Mouse (Mus musculus) left cerebral cortex, postnatal 4 days (tissue): ENCODE results near the gene Kif3c. TPM values are rescaled to one million over a fixed set of nuclear protein-coding genes. Genes with fewer than 3 reads are reported as not detected.
A peak's percentile ranks its signal among the peaks of the same experiment; 100 is the strongest.
"Not testable (repeated sequence)": the region's sequence is repeated elsewhere in the genome, so short reads cannot be mapped to it uniquely, and the experiment has no call there.

ENCODE experiments used
- DNase-seq: peaks from one replicate; pipeline ENCODE4 v3.0.0-alpha.2; 2022
- intact Hi-C: fragments of 180-260 bp; cut with DNase I; formaldehyde crosslinking; loops from one replicate; pipeline ENCODE4 v1.15.1; 2025
- total RNA-seq, 2 experiments: library from RNA; stranded (reverse); gene quantifications; 2 replicates each; pipeline ENCODE4 v1.2.3; 2021

Gene Kif3c
- total RNA-seq, 2 experiments from 2014 or later, result 204 to 210 TPM

DNA sequence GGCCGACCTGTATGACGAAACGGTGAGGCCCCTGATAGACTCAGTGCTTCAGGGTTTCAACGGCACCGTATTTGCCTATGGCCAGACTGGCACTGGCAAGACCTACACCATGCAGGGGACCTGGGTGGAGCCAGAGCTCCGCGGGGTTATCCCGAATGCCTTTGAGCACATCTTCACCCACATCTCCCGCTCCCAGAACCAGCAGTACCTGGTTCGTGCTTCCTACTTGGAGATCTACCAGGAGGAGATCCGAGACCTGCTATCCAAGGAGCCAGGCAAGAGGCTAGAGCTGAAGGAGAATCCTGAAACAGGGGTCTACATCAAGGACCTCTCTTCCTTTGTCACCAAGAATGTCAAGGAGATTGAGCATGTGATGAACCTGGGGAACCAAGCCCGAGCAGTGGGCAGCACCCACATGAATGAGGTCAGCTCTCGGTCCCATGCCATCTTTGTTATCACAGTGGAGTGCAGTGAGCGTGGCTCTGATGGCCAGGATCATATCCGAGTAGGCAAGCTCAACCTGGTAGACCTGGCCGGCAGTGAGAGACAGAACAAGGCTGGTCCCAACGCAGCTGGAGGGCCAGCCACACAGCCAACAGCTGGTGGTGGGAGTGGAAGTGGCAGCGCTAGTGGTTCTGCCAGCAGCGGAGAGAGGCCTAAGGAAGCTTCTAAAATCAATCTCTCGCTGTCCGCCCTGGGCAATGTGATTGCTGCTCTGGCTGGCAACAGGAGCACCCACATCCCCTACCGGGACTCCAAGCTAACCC lies 1.4 kb downstream of the Kif3c start:
- intact Hi-C loops, result no loop called here
- DNase-seq, result no peak

- intact Hi-C loops, result no loop called here
- no peak for DNase-seq
These were observed 2.0 kb downstream of the Kif3c start for GRCm38 (mm10) chr12:3366957-3367260.

GRCm38 (mm10) chr12:3368771-3369170 lies 3.8 kb downstream of the Kif3c start:
- intact Hi-C loops, result no loop called here
- DNase-seq, result no peak

DNA sequence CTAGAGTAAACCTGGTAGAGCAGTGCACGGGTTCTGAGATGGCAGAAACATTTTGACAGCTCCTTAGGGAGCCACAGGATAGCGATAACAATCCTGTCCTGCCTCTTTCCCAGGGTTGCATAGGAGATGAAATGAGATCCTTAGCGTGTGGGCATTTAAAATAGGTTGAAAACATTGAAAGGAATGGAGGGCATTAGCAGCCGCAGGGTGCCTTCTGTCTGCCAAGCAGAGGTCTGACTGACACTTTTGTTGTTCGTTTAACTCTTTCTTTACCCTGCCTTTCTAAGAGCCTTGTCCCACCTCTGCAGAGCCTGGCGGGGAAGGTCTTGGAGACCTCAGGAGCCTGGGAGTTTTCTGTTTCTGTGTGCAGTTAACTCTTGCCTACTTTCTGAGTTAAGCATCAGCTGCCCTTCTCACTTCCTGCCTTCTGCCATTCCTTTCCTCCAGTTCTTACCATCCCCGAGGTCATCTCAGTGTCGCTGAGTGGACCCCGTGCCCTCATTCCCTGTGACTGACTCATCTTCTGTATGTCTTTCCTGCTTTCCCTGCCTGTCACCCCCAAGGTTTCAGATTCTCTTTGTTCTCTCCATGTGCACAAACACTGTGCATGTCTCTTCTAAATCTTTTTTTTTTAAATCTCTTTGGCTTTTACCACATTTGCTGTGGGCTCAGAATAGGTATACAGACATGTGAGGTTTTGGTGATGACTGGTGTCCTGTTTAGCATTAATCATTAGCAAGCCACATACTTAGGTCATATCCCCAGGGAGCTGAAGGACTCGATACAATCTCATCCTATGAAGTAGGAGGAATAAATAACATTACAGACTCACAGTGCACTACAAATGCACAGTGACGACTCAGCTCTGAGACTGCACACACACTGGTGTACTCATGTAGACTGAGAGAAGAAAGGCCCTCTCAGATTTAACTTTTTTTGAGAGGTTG lies 6.3 kb downstream of the Kif3c start:
- intact Hi-C loops, result loop anchor here (5.0 kb wide), 1 partner anchor 129 kb away; no protein-coding TSS in a partner anchor
- no peak for DNase-seq

DNA sequence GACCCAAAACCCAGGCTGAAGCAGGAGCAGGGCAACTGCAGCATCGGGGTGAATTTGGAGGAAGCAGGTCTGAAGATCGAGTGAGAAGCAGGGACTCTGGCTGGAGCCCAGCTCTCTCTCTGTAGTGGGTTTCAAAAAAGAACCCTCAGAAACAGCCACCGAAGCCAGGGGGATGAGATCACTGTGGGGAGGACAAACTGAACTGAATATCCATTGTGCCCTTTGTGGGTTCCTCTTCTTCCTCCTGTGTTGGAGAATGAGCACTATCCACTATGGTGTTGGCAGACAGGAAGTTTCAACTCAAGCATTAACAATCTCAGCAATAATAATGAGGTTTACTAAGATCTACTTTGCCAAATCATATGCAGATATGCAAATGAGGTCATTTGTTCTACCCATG lies 7.1 kb downstream of the Kif3c start:
- intact Hi-C loops, result loop anchor here (5.0 kb wide), 1 partner anchor 130 kb away; no protein-coding TSS in a partner anchor
- DNase-seq, result no peak

GRCm38 (mm10) chr12:3373566-3373965 lies 8.6 kb downstream of the Kif3c start:
- no peak for DNase-seq
- intact Hi-C loops, result loop anchor here (5.0 kb wide), 1 partner anchor 131 kb away; no protein-coding TSS in a partner anchor

GRCm38 (mm10) chr12:3374552-3374951 lies 9.6 kb downstream of the Kif3c start:
- DNase-seq, result no peak
- intact Hi-C loops, result loop anchor here (5.0 kb wide), 1 partner anchor 132 kb away; no protein-coding TSS in a partner anchor

DNA sequence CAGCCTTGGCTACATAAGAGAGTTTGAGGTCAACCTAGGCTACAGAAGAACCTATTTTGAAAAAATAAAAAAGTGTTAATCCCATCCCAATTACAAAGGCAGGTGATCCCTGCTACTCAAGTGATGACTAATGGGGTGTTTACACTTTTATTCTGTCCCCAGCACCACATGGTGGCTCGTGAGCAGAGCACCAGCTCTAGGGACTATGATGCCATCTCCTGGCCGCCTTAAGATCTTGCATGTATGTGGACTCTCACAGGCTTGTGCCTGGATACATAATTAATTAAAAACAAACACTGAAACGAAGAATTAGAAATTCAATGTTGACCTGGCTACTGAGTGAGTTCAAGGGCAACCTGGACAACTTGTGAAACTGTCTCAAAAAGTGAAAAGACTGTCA lies 12.3 kb downstream of the Kif3c start:
- no peak for DNase-seq
- intact Hi-C loops, result no loop called here

DNA sequence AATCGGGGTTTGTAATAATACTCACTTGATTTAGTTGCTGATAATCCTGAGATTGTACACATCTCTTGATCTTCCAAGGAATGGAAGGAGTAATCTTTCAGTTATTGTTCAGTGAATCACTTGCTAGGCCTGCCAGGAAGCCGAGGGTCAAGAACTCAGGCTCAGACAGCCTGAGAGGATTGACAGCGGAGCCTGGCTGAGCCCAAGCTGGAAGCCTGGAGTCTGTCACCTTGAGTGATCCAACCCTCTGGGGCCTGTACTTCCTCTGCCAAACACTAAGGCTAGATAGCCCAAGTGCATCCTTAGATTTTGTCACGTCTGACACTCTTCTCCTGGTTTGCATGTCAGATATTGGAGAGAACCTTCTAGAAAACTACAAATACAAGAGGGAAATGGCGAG lies 12.8 kb downstream of the Kif3c start:
- no peak for DNase-seq
- intact Hi-C loops, result no loop called here

- intact Hi-C loops, result no loop called here
- DNase-seq, result no peak
These were observed 19.9 kb downstream of the Kif3c start for GRCm38 (mm10) chr12:3384860-3385259.

DNA sequence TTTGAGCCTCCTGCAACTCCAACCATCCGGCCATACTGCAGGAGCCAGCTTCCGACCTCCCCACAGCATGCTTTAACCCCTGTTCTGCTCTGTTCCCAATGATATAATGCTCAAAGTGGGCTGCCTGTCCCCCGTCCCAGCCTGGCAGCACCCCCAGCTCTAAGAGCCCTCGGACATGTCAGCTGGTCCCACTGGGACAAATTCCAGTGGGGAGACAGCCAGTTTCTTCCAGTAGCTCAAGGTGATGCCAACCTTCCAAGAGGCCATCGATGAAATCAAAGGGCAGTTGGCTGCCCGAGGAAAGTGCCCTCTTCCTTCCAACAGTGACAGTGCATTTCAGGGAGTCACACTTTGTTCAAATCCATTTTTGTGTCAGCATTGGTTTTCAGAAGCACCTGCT lies 20.3 kb downstream of the Kif3c start:
- intact Hi-C loops, result no loop called here
- no peak for DNase-seq

DNA sequence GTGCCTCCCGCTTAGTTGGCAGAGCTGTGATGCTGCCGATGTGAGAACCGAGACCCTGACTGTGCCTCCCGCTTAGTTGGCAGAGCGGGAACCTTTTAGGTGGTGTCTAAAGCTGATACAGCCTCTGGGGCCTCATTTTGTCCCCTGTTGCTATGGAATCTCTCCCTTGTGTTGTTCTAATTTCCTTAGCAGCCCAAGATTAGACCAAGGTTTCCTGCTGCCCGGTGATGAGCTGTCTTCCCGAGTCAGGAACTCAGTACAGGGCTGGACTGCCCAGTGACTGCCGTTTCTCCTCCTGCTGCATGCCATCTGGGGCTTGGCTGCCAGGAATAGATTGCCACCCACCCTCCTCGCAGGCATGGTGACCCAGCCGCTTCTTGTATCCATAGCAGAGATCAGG lies 21.0 kb downstream of the Kif3c start:
- DNase-seq, result no peak
- intact Hi-C loops, result no loop called here

DNA sequence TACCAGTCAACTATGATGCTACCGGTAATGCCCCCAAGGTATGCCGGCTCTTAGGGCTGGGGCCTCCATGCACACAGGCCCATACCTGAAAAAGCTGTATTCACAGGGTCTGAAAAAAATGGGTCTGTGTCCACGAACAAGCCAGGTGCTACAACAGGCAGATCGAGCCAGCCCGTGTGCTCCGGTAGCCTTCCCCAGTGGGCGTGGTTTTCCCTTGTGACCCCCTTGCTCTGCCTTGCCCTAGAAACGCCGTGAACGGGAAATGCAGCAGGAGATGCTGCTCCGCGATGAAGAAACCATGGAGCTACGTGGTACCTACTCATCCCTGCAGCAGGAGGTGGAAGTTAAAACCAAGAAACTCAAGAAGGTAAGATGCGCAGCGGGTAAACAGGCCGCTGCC lies 23.0 kb downstream of the Kif3c start:
- DNase-seq, result no peak
- intact Hi-C loops, result no loop called here

- no peak for DNase-seq
- intact Hi-C loops, result no loop called here
These were observed 24.5 kb downstream of the Kif3c start for GRCm38 (mm10) chr12:3389394-3389793.

DNA sequence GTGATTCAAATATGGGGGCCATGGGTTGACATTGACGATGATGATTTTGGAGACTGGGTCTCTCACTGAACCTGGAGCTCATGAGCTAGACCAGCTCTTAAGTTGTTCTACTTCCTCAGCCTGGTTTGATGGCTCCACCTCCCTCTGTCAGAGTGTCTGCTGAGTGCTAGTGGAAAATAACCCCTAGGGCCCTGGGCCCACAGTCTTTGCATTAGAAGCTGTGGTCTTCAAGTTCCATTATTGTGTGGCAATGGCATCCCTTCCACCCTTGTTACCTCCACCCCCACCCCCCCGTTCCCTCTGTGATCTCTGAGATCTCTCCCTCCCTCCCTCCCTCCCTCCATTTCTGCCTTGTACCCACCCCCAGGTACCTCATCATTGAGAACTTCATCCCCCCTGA lies 25.1 kb downstream of the Kif3c start:
- no peak for DNase-seq
- intact Hi-C loops, result no loop called here

GRCm38 (mm10) chr12:3390577-3391262 lies 25.8 kb downstream of the Kif3c start:
- intact Hi-C loops, result no loop called here
- DNase-seq, result peak; percentile 84

DNA sequence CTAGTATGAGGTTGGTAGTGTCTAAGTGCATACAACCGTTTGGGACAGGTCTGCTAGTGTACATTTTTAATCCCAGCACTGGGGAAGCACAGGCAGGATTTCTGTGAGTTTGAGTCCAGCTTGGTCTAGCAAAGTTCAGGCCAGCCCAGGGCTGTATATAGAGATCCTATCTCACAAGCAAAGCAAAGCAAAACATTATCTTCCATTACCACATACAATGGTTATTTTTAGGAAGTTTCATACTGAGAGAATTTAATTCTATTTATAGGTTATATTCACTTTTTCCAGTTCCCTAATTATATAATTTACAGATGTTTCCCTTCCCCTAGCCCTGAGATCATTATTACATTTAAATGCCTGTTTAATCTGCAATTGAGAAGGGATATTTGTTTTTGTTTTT lies 26.3 kb downstream of the Kif3c start:
- intact Hi-C loops, result no loop called here
- no peak for DNase-seq

DNA sequence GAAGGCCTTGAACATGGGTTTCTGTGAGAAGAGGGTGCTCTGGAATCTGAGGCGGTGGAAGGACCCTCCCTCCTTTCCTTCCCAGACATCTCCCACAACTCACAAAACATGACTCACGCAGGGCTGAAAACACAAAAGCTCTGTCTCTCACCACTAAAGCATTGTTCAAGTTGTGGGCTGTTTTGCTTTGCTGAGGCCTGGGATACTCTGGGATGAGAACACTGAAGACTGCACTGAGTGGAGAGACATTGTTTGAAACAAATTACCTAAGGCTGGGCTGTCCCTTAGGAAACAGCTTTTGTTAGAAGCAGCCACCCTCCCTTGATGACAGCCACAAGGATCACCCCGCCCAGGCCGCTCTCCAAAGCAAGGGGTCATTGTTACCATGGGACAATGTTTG lies 28.2 kb downstream of the Kif3c start:
- intact Hi-C loops, result no loop called here
- no peak for DNase-seq

DNA sequence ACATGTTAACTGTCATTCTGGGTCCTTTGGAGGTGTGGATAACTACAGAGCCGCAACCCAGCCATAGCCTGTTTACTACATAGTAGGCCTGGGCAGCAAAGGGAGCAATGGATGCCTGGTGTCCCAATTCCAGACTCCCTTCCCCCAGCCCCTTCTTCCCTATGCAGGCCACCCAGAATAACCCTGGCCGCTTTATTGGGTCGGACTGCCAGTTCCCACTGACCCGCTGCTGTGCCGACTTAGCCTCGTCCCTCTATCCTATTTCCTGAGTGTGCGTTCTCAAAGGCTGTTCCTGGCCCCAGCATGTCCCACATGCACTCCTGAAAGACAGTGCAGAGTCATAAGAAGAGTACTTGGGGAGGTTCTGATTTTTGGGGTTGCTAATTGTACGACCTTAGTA lies 32.0 kb downstream of the Kif3c start:
- intact Hi-C loops, result no loop called here
- DNase-seq, result no peak

- intact Hi-C loops, DNase-seq: not testable (repeated sequence)
These were observed 40.7 kb downstream of the Kif3c start for GRCm38 (mm10) chr12:3405662-3406061.

GRCm38 (mm10) chr12:3406585-3406984 lies 41.7 kb downstream of the Kif3c start:
- peak; percentile 32 for DNase-seq
- intact Hi-C loops, result no loop called here
